Mouse (Mus musculus): ENCODE data around the gene Caln1. TPM values are rescaled to one million over a fixed set of nuclear protein-coding genes. Genes with fewer than 3 reads are reported as not detected.

The Caln1 gene
- total RNA-seq, 2 experiments from 2014 or later, result not detected

GRCm38 (mm10) chr5:130393618-130394355 is 24.5 kb downstream of the Caln1 start:
- DNase-seq (ENCODE audit: low spot score in 2 of 2), result no peak

DNA sequence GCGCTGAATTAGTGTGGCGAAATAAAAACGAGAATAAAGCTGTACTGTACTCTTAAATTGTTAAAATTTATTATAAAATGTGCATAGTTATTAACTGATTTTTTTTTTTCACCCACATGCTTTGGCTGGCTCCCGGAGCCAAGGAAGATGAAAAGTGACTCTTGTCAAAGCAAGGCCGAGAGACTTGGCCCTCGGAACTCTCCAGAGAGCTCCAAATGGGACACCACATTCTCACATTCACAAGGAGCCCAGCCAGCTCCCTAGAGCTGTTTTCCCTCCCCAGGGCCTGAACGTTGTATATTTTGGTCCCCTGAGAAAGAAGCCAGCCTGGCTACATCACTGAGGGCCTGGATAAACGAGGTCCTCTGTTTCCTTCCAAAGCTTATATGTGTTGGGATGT is 25.1 kb downstream of the Caln1 start:
- no peak for DNase-seq (ENCODE audit: low spot score in 2 of 2)

- no peak for DNase-seq (ENCODE audit: low spot score in 2 of 2)
Measured at GRCm38 (mm10) chr5:130395142-130395541, 25.9 kb downstream of the Caln1 start.

DNA sequence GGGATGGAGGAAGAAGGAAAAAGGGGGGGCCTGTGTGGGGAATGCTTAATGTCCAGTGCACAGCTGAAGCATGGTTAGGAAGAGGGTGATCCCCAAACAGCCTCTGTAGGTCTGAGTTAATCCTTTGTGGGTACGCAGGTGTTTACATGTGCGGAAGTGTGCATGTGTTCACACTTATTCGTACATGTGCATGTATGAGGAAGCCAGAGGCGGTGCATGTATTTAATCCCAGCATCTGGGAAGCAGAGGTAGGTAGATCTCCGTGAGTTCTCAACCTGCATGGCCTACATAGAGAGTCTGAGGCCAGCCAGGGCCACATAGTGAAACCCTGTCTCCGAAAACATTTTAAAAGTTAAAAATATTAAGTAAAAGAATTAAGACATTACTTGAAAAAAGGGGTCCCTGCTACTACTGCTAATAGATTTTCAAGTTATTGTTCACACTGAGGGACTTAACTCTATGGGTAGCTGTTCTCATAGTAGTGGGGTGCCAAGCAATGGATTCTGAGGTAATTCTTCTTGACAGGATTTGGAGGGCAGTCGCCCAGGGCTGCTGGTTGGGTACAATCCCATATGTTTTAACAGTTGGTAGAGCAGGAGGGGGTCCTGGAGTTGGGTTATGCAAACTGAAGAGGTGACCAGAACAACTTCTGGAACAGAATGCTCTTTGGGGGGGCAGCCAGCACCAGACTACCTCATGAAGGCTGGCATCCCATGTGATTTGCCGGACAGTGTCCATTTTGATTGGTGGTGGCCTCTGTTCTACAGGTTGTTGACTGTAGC is 31.1 kb downstream of the Caln1 start:
- DNase-seq (ENCODE audit: low spot score in 2 of 2), result no peak

- DNase-seq (ENCODE audit: low spot score in 2 of 2), result peak; percentile 24 to 34
Measured at GRCm38 (mm10) chr5:130405201-130405600, 35.9 kb downstream of the Caln1 start.

DNA sequence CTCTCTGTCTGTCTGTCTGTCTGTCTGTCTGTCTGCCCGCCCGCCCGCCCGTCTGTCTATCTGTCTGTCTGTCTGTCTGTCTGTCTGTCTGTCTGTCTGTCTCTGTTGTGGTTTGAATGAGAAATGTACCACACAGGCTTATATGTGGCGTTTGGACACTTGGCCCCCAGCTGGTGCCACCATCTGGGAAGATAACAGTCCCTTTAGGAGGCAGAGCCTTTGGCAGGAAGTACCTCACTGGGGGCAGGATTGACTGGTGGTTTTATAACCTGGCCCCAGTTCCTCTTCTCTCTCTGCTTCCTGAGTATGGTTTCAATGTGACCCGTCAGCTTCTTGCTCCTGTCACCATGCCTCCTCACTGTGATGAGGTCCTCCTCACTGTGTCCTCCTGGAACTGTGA is 40.5 kb downstream of the Caln1 start:
- no peak for DNase-seq (ENCODE audit: low spot score in 2 of 2)

DNA sequence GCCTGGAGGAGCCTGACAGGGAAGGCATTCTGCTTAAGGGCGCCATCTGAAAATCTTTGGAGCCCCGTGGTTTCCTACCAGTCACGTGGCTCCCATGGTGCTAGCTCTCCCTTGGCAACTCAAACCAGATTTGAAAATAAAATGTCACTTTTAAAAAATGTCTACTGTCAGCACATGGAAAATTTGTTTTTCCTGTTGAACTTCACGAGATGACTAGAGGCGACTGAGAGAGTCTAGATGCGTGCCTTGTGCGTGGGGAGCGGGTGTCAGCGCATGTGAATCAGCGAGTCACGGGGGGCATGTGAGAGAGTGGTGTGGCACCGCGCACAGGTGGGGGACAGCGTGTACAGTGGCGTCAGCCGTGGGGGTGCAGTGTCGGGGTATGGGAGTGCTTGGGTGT is 42.3 kb downstream of the Caln1 start:
- DNase-seq (ENCODE audit: low spot score in 2 of 2), result no peak

DNA sequence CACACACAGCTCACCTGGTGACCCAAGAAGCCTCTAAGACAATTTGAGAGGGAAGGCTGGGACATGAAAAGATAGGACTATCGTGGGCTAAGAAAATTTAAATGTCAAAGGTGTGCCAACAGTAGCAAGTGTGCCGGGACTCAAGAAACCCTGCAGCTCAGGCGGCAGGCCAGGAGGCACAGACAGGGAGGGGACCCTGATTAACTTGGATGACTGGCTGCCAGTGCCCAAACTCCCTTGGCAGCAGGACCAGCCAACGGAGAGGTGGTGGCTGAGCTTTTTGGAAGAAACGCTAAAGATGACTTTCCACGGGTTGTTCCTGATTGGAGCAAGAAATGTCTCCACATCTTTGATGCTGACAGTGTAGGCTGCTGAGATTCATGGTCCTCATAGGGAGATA is 78.2 kb downstream of the Caln1 start:
- no peak for DNase-seq (ENCODE audit: low spot score in 2 of 2)

- no peak for DNase-seq (ENCODE audit: low spot score in 2 of 2)
Measured at GRCm38 (mm10) chr5:130448491-130448890, 79.2 kb downstream of the Caln1 start.

GRCm38 (mm10) chr5:130448931-130449856 is 79.9 kb downstream of the Caln1 start:
- peak in 1 of 2 experiments; percentile 15 for DNase-seq (ENCODE audit: low spot score in 2 of 2)

GRCm38 (mm10) chr5:130450031-130450541 is 80.8 kb downstream of the Caln1 start:
- no peak for DNase-seq (ENCODE audit: low spot score in 2 of 2)

DNA sequence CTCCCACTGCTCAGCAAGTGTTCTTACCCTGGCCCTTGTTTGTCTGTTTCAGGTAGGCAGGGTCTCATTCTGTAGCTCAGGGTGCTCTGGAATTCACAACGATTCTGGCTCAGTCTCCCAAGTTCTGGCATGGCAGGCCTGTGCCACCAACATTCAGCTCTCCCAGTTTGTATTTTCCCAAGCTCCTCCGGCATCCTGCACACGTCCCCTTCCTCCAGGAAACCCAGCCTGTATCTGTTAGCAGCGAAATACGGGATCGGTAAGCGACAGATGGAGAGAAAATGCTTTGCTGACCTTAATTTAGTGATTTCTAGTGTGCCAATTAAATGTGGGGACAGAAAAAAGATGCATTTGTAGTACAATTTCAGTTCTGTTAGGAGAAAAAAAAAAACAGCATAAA is 88.8 kb downstream of the Caln1 start:
- DNase-seq (ENCODE audit: low spot score in 2 of 2), result no peak

- DNase-seq (ENCODE audit: low spot score in 2 of 2), result no peak
Measured at GRCm38 (mm10) chr5:130472209-130472608, 103.0 kb downstream of the Caln1 start.

- no peak for DNase-seq (ENCODE audit: low spot score in 2 of 2)
Measured at GRCm38 (mm10) chr5:130474876-130475275, 105.6 kb downstream of the Caln1 start.

- DNase-seq (ENCODE audit: low spot score in 2 of 2), result no peak
Measured at GRCm38 (mm10) chr5:130476741-130477140, 107.5 kb downstream of the Caln1 start.

- no peak for DNase-seq (ENCODE audit: low spot score in 2 of 2)
Measured at GRCm38 (mm10) chr5:130480290-130480689, 111.0 kb downstream of the Caln1 start.

DNA sequence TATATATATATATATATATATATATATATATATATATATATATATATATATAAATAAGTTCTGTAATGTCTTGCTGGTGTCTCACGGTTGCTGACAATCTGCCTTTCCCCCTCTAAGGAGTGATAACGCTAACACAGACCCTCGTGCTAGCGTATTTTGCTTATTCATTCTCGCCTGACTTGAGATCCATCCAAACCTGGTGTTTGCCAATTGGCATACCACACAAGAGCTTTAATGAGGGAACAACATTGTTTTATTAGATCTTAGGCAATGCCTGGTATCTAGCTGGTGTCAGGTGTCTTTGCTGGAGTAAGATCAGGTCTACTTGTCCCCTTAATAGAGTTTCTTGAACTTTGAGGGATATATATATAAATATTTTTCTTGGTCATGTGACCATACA is 122.2 kb downstream of the Caln1 start:
- no peak for DNase-seq (ENCODE audit: low spot score in 2 of 2)

DNA sequence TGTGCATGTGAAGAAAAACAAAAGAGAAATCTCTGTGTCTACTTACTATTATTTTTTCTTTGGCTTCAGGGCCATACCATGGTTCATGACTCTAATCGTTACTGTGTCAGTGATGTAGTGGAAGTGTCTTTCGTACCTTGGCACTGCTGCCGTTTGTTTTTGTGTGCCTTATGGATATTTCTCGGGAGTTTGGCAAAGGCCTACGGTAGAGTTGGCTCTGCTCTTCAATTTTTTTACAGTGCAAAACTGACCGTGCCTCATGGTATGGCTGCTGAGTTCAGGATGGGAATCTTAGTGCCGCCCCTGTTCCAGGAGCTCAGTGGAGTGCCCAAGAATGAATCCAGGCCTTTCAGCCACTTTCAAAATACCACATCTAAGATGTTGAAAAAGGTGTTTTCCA is 123.0 kb downstream of the Caln1 start:
- DNase-seq (ENCODE audit: low spot score in 2 of 2), result no peak

GRCm38 (mm10) chr5:130502541-130502940 is 133.3 kb downstream of the Caln1 start:
- no peak for DNase-seq (ENCODE audit: low spot score in 2 of 2)

GRCm38 (mm10) chr5:130504891-130505290 is 135.6 kb downstream of the Caln1 start:
- DNase-seq (ENCODE audit: low spot score in 2 of 2), result no peak

DNA sequence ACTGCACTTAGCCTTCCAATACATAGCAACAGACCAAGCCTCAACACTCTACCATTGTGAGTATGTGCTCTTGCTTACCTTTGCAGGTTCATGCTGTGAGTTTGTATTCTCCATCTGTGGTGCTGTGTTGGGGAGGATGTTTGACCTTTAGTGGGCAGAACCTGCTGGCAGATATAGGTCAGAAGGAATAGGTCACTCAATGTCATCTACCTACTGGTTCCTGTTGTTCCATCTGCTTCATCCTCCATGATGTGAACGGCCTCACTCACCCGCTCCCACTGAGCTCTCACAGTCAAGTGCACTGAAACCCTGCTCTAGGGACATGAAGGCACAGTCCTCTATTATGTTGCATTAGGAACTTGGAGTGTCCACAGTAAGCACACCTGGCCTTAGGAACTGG is 141.3 kb downstream of the Caln1 start:
- no peak for DNase-seq (ENCODE audit: low spot score in 2 of 2)

All from gastrocnemius, postnatal 4 days (tissue).